Mouse (Mus musculus): ENCODE measurements around the gene Cd83. TPM values are rescaled to one million over a fixed set of nuclear protein-coding genes. Genes with fewer than 3 reads are reported as not detected.

Cd83 gene
- polyA plus RNA-seq, 1 experiment from 2014 or later: 29.4 TPM

DNA sequence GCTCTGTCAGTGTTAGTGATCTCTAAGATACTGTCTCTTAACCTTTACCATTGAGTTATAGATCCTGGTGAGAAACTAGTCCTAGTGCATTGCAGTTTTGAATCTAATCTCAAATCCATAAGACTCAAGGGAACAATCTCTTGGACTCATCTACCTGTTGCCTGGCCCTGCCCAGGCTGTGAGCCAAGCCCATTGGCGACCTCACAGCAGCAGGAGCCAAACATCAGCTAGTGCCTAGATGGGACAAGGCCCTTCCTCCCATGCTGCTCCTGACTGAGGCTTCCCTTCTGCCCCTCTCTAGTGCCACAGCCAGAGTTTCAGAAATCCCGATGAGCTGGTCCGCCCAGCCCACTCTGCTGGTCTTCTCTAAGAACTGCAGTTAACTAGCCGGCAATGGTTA, 14.1 kb downstream of the Cd83 start:
- Histone ChIP-seq H3K9ac (no peak overlapping the region), H3K4me3 (replicated peaks) (no peak overlapping the region), H3K9me3 (replicated peaks) (no peaks in the 10 kb centered on the region), H3K36me3 (peaks cover 40% of the 10 kb centered on the region), H3K27me3 (no peaks in the 10 kb centered on the region), H3K27ac (no peak overlapping the region), H3K4me1 (peaks cover 17% of the 10 kb centered on the region), H3K4me2 (no peak overlapping the region)
- WGBS: 89% methylated on average over 4 of the region's 4 CpGs
- ATAC-seq (replicated peaks; ENCODE audit: low FRiP score): no peak

DNA sequence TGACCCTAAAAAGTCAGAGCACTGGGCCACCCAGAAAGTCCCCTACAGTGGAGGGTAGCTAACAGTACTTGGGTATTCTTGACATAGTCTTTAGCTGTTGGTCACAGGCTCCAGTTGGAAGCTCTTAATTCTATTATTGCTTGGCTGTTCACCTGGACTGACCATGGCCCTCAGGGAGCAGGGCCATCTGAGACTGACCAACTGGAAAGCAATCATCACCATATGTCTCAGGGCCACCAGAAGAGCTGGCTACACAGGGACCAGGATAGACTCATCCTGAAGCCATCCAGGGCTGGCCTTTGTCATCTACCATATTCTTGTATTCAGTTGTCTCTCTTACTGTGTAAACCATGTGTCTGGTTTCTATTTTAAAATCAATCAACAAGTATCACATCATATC, 15.6 kb downstream of the Cd83 start:
- Histone ChIP-seq H3K4me3 (replicated peaks) (no peak overlapping the region), H3K9me3 (replicated peaks) (no peaks in the 10 kb centered on the region), H3K27me3 (no peaks in the 10 kb centered on the region), H3K9ac (no peak overlapping the region), H3K36me3 (peaks cover 40% of the 10 kb centered on the region), H3K4me2 (no peak overlapping the region), H3K27ac (no peak overlapping the region), H3K4me1 (peaks cover 17% of the 10 kb centered on the region)
- no peak for ATAC-seq (replicated peaks; ENCODE audit: low FRiP score)

DNA sequence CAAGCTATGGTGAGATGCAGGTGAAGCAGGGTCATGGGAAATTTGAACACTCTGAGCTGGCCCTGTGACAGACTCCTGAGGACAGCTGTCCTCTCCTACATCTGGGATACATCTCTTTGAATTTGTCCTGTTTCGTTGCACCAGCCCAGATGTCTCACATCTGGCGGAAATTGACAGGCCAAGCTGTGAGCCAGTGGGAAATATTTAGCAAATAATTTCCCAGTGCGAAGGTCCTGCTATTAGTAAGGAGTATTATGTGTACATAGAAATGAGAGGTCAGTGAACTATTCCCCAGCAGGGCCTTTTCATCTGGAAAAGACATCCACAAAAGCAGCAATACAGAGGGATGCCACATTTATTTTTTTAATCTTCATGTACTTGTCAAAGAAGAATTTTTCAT, 17.4 kb downstream of the Cd83 start:
- Histone ChIP-seq H3K9me3 (replicated peaks) (no peaks in the 10 kb centered on the region), H3K4me1 (peaks cover 13% of the 10 kb centered on the region), H3K4me2 (no peak overlapping the region), H3K36me3 (peaks cover 40% of the 10 kb centered on the region), H3K27ac (no peak overlapping the region), H3K27me3 (no peaks in the 10 kb centered on the region), H3K9ac (no peak overlapping the region), H3K4me3 (replicated peaks) (no peak overlapping the region)
- ATAC-seq (replicated peaks; ENCODE audit: low FRiP score): no peak
- 67% methylated on average over 3 of the region's 3 CpGs for WGBS

DNA sequence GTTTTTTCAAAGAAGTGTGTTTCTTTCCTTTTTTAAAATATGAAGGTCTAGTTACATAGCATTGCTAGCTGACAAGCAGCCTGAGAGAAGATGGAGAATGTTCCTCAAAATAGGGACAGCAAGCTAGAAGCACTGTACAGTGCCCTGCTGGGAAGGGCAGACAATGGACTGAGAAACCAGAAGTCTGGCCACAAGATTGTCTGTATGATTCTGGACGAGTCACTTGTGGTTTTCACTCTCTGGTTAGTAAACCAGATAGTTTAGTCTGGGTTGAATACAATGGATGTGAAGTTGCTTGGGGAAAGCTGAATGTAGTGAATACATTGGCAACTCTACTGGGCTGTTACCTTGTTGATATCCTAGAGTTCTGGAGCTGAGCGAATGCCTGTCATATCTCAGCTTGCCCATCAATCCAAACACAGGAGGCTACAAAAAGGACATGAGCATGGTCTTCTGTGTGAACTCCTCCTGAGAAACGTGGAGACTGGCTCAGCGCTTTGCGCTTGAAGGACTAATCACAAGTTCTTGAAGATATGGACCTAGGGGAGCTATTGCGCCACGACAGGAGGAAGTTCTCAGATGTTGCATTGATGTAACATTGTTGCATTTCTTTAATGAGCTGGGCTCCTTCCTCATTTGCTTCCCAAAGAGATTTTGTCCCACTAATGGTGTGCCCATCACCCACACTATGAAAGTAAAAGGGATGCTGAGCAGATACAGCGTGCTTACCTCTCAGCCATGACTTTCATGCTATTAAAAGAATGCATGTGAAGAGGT, 18.0 kb downstream of the Cd83 start:
- H3K9ac ChIP-seq: no peak overlapping the region
- no peak overlapping the region for H3K27ac ChIP-seq
- 91% methylated on average over 8 of the region's 8 CpGs for WGBS
- no peaks in the 10 kb centered on the region for H3K9me3 ChIP-seq (replicated peaks)
- H3K36me3 ChIP-seq: peaks cover 40% of the 10 kb centered on the region
- no peak for ATAC-seq (replicated peaks; ENCODE audit: low FRiP score)
- no peak overlapping the region for H3K4me2 ChIP-seq
- H3K4me3 ChIP-seq (replicated peaks): no peak overlapping the region
- peaks cover 8% of the 10 kb centered on the region for H3K4me1 ChIP-seq
- H3K27me3 ChIP-seq: no peaks in the 10 kb centered on the region

DNA sequence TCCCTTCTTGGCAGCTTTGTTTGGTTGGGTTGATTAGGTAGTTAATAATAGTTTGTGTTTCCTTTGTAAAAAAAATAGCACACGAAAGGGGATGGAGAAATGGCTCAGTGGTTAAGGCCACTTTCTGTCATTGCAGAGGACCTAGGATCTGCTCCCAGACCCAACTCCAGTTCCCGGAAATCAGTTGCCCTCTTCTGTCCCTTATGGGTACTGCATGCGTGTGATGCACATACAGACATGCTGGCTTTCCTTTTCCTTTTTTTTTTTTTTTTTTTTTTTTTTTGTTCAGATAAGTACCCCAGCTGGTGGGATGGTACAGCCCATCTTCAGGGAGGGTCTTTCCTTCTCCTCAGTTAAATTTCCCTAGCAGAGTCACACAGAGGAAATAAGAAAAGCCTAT, 20.1 kb downstream of the Cd83 start:
- 91% methylated on average over 3 of the region's 3 CpGs for WGBS
- H3K9me3 ChIP-seq (replicated peaks): no peaks in the 10 kb centered on the region

DNA sequence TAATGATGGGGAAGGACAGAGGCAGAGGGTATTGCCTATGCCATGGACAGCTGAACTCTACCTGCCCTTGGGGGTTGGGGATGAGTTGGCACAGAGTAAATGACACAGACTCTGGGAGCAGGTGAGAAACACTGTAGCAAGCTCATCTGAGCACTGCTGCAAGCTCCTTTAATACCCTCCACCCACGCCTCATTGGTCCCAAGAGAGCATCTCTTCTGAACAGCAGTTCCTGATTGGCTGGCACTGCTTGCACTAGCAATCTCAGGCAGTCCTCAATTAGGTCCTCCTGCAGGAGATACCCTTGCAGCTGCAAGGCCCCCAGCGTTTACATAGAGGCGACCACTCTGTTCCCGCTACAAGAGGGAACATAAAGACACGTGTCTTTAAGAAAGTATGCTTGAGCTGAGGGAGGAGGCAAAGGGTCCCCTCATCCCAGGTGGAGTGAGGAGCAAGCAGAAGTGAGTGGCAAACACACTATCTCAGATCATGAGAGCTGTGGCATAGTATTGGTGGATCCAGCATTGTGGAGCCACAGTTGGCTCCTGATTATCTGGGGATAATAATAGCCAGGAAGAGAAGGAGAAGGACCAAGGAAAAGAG, 20.7 kb downstream of the Cd83 start:
- Histone ChIP-seq H3K27ac (no peak overlapping the region), H3K4me1 (peaks cover 7% of the 10 kb centered on the region), H3K36me3 (peaks cover 25% of the 10 kb centered on the region), H3K27me3 (no peaks in the 10 kb centered on the region), H3K9me3 (replicated peaks) (no peaks in the 10 kb centered on the region), H3K4me2 (no peak overlapping the region), H3K4me3 (replicated peaks) (no peak overlapping the region), H3K9ac (no peak overlapping the region)
- 90% methylated on average over 5 of the region's 5 CpGs for WGBS
- ATAC-seq (replicated peaks; ENCODE audit: low FRiP score): no peak

More for the DNA sequence above, 20.1 kb downstream of the Cd83 start:
- no peaks in the 10 kb centered on the region for H3K27me3 ChIP-seq
- peaks cover 30% of the 10 kb centered on the region for H3K36me3 ChIP-seq
- no peak overlapping the region for H3K27ac ChIP-seq
- H3K4me3 ChIP-seq (replicated peaks): no peak overlapping the region
- ATAC-seq (replicated peaks; ENCODE audit: low FRiP score): no peak
- peaks cover 7% of the 10 kb centered on the region for H3K4me1 ChIP-seq
- no peak overlapping the region for H3K9ac ChIP-seq
- H3K4me2 ChIP-seq: no peak overlapping the region

DNA sequence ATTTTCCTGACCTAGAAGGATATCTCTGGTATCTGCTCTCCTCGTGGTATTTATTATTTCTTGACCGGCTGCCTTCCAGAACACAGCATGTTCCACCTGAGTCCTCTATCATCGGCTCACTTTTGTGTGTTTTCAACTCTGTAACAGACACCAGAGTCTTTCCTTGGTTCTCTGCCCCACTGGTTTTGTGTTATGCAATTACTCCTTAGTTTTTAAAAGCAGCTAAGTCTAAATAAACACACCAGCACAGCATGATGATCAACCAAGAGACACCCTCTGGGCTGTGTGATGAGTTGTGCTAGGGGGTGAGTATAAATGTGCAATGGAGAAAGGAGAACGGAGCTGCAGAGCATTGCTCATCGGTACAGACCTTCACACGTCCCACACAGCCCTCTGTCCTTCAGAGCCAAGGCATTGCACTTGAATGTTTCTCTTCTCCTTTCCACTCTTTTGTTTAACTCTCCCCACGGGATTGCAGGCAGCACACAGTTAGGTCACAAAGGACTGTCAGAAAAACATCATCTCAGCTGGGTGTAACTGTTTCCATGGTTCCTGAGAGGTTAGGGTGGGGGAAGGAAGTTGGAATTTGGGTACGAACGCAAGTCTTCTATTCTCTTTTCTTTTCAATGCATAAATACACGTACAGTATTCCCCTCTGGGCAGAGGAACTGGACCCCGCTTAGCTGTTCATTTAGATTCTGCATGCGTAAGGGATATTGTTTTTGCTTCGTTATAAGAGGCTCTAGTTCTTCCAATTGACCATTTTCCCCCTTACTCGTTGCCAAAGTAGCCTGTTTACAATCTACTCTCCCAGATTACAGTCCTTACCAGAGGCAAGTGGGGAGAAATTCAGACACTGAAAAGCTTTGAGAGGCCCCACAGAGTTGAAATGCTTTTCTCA, 22.0 kb downstream of the Cd83 start:
- Histone ChIP-seq H3K9ac (no peak overlapping the region), H3K4me1 (peaks cover 7% of the 10 kb centered on the region), H3K4me2 (no peak overlapping the region), H3K27ac (no peak overlapping the region; the same call in 1 of the 2 replicates), H3K4me3 (replicated peaks) (no peak overlapping the region), H3K27me3 (no peaks in the 10 kb centered on the region), H3K36me3 (peaks cover 15% of the 10 kb centered on the region), H3K9me3 (replicated peaks) (no peaks in the 10 kb centered on the region)
- ATAC-seq (replicated peaks; ENCODE audit: low FRiP score): 0 out of 2 replicates have a peak, but pooled peaks have one; percentile 40
- 58% methylated on average over 14 of the region's 14 CpGs for WGBS

DNA sequence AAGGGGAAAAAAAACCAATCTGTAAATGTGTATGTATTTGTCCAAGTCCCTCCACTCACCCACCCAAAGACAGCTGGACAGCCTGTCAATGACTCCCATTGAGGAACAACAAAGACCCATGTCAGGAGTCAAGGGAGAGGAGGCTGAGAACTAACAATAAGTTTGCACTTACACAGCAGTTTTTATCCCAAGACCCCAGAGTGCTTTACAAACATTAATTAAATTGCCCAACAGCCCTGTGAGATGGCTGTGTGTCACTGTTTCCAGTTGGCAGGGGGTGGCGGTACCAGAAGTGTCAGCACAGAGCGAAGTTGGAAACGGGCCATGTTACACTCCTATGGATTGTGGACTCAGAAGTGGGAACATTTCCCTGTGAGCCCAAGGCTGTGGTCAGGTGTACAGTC, 22.7 kb downstream of the Cd83 start:
- 73% methylated on average over 3 of the region's 3 CpGs for WGBS

DNA sequence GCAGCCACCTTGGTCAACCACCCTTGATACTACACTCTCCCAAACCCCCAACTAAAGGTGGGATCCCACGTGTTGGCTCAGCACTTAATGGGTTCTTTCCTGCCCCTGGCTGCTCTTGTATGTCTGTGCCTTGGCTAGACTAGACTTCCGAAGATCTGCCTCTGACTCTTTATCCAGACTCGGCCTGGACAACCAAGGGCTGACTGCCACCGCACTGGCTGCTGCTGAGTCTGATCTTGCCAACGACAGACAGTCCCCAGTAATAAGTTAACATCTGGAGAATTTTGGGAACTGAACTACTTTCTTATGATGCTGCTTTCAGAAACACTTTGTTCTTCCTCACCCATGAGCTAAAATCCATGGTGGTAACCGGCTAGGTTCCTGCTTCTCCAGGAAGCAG, 26.0 kb downstream of the Cd83 start:
- no peaks in the 10 kb centered on the region; the same call in 1 of the 2 replicates for H3K9me3 ChIP-seq (replicated peaks)
- 90% methylated on average over 6 of the region's 6 CpGs for WGBS
- H3K9ac ChIP-seq: no peak overlapping the region
- no peak overlapping the region for H3K4me2 ChIP-seq
- no peaks in the 10 kb centered on the region for H3K27me3 ChIP-seq
- H3K4me1 ChIP-seq: peaks cover 7% of the 10 kb centered on the region
- no peak for ATAC-seq (replicated peaks; ENCODE audit: low FRiP score)
- no peaks in the 10 kb centered on the region for H3K36me3 ChIP-seq
- no peak overlapping the region for H3K4me3 ChIP-seq (replicated peaks)
- H3K27ac ChIP-seq: no peak overlapping the region

More for the DNA sequence above, 22.7 kb downstream of the Cd83 start:
- Histone ChIP-seq H3K9ac (no peak overlapping the region), H3K36me3 (peaks cover 10% of the 10 kb centered on the region), H3K9me3 (replicated peaks) (no peaks in the 10 kb centered on the region), H3K27ac (no peak overlapping the region; the same call in 1 of the 2 replicates), H3K4me3 (replicated peaks) (no peak overlapping the region), H3K4me1 (peaks cover 7% of the 10 kb centered on the region), H3K4me2 (no peak overlapping the region), H3K27me3 (no peaks in the 10 kb centered on the region)
- no peak for ATAC-seq (replicated peaks; ENCODE audit: low FRiP score)

DNA sequence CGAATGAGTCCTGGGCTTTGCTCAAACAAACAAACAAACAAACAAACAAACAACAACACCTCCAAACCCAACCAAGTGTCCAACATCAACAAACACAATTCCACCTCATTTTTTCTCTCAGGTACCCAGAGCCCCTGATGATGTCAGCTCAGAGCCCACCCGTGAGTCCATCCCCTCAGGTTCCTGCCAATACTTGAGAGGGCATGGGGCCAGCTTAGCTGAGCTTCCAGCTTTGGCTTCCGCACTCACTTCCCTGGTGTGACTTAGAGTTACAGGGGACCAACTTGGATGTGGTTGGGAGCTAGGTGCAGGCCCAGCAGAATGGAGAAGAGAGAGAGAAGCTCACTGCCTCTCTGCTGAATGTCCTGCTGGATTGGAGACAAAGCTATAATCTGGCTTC, 27.3 kb downstream of the Cd83 start:
- no peaks in the 10 kb centered on the region for H3K27me3 ChIP-seq
- H3K4me1 ChIP-seq: peaks cover 3% of the 10 kb centered on the region
- H3K9ac ChIP-seq: no peak overlapping the region
- no peak overlapping the region for H3K4me3 ChIP-seq (replicated peaks)
- WGBS: 95% methylated on average over 3 of the region's 3 CpGs
- H3K4me2 ChIP-seq: no peak overlapping the region
- H3K36me3 ChIP-seq: no peaks in the 10 kb centered on the region
- no peaks in the 10 kb centered on the region; the same call in 1 of the 2 replicates for H3K9me3 ChIP-seq (replicated peaks)
- no peak overlapping the region for H3K27ac ChIP-seq
- ATAC-seq (replicated peaks; ENCODE audit: low FRiP score): no peak

DNA sequence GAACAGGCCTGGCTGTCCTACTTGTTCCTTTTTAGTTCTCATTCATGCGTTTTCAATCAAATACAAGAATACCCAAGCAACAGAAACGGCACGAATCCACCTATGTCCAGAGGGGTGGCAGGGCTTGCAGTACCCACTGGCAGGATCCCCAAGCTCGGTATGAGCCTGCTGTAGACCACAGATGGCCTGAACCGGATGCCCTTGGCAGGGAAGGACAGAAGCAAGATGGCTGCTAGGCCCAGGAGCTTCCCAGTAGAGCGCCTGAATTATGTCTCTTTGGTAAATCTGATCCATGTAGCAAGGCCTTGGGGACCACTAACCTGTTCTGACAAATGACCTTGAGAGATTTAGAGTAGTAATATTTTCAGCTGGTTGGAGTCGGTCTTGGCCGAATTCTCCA, 28.9 kb downstream of the Cd83 start:
- no peaks in the 10 kb centered on the region for H3K27me3 ChIP-seq
- ATAC-seq (replicated peaks; ENCODE audit: low FRiP score): no peak
- 85% methylated on average over 8 of the region's 8 CpGs for WGBS

DNA sequence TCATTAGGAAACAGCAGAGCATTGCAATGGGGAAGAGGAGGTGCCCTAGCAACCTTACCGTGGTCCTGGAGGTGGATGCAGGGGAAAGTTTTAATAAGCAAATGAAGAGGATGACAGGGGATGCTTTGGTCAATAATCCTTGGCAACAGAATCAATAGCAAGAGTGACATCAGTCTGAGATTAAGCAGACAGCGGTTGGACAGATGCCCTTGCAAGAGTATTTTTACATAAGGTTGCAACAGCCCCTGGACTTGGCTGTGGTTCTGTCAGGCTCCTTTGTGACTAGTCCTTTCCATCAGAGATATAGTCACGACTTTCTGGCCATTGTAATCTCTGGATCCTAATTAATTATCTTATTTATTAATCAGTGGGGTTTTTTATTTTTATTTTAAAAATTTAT, 32.9 kb downstream of the Cd83 start:
- no peak for ATAC-seq (replicated peaks; ENCODE audit: low FRiP score)
- Histone ChIP-seq H3K36me3 (no peaks in the 10 kb centered on the region), H3K4me1 (no peaks in the 10 kb centered on the region), H3K4me2 (no peak overlapping the region), H3K27ac (no peak overlapping the region), H3K4me3 (replicated peaks) (no peak overlapping the region), H3K9me3 (replicated peaks) (no peaks in the 10 kb centered on the region; the same call in 1 of the 2 replicates), H3K9ac (no peak overlapping the region), H3K27me3 (no peaks in the 10 kb centered on the region)
- WGBS: 79% methylated on average over 3 of the region's 3 CpGs

More for the DNA sequence above, 28.9 kb downstream of the Cd83 start:
- no peaks in the 10 kb centered on the region for H3K36me3 ChIP-seq
- H3K9me3 ChIP-seq (replicated peaks): no peaks in the 10 kb centered on the region; the same call in 1 of the 2 replicates
- H3K4me2 ChIP-seq: no peak overlapping the region
- no peak overlapping the region for H3K27ac ChIP-seq
- no peak overlapping the region for H3K9ac ChIP-seq
- H3K4me3 ChIP-seq (replicated peaks): no peak overlapping the region
- no peaks in the 10 kb centered on the region for H3K4me1 ChIP-seq
